Mouse (Mus musculus) hematopoietic stem cell, adult 5-6 weeks (primary cell): ENCODE measurements around the gene Fbln1. TPM values are rescaled to one million over a fixed set of nuclear protein-coding genes. Genes with fewer than 3 reads are reported as not detected.

ENCODE experiments used
- ATAC-seq, 2 experiments: fragments of 125-278 bp in 1 of 2; replicated peaks in 1 of 2; 2 replicates each; pipeline ENCODE4 v1.8.0; 2016 to 2017; ENCODE audit warnings: inconsistent platforms in 2 of 2, mild to moderate bottlenecking in 2 of 2, moderate number of reproducible peaks in 2 of 2, low read depth in 1 of 2, moderate TSS enrichment in 1 of 2; ENCODE audit not compliant: low FRiP score in 2 of 2, poor library complexity in 2 of 2, severe bottlenecking in 2 of 2, insufficient read depth in 1 of 2, low TSS enrichment in 1 of 2
- total RNA-seq: library from RNA; stranded (forward); fragments of 172-1452, 232-1000 nt; gene quantifications from 2 replicates; pipeline ENCODE4 v1.2.3, GENCODE M21; 2017

Fbln1 gene
- total RNA-seq, 1 experiment from 2014 or later, result 1.2 TPM

DNA sequence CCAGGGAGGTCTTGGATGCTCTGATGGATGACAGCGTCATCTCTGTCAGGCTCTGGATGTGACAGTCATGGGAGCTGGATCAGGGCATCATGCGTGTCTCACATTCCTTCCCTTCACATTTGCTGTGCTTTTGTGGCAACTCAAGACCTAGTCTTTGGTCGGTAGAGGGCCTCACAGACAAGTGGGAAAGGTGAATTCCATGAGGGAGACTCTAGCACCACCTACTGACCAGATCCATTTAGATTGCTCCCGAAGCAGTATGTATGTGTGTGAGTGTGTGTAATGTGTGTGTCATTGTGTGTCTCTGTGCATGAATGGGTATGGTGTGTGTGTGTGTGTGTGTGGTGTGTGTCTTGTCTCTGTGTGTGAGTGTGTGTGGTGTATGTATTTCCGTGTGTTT is 43.5 kb downstream of the Fbln1 start:
- ATAC-seq, result no peak

GRCm38 (mm10) chr15:85250436-85250835 is 44.7 kb downstream of the Fbln1 start:
- ATAC-seq, result peak; percentile 14 to 73; a peak in 2 of 4 replicates

DNA sequence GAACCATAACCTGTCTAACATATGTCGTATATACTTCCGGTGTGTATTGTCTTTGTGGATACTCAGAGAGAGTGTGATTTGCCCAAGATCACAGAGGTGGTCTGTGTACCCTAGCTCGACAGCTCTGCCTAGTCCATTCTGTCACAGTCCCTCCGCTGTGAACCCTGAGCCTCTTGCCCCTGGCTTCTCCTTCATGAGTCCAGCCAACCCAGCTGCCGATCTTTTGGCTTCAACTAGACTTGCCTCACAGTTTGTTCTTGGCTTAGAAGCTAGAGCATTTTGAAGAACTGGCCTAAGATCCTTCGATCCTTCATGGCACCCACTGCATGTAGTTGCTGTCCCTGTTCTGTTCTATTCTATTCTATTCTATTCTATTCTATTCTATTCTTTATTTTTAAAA is 46.7 kb downstream of the Fbln1 start:
- no peak for ATAC-seq

DNA sequence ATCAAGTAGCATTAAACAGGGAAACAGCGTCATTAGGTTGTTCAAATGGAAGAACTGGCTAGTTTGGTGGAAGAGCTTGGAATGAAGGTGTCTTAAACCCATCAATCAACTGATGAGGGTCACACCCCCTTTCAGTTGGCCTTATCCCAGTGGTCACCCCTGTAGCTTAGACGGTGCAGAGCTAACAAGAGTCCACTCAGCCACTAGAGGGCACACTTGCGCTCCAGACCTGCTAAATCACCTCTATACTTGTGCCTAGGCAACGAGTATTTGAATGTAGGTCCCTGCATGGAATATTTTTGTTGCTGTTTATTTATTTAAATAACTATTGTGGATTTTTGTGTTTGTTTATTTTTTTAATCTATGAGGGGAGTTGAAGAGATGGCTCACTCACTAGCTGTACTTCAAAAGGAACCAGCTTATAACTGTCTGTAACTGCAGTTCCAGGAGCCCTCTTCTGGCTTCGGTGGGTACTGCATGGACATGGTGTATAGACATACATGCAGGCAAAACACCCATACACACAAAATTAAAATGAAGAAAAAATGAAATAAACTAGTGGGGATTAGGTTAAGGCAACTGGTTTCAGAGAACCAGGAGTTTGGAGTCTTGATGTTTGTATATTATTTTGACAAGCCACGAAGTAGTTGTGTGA is 52.2 kb downstream of the Fbln1 start:
- ATAC-seq, result 0 out of 4 replicates have a peak, but pooled peaks have one; percentile 32 to 49

GRCm38 (mm10) chr15:85262805-85263204 is 57.1 kb downstream of the Fbln1 start:
- no peak for ATAC-seq

- ATAC-seq, result peak; percentile 56 to 63; a peak in 1 of 4 replicates
Observed at GRCm38 (mm10) chr15:85266729-85267434, 61.1 kb downstream of the Fbln1 start.

GRCm38 (mm10) chr15:85267891-85268290 is 62.1 kb downstream of the Fbln1 start:
- ATAC-seq, result no peak

GRCm38 (mm10) chr15:85272988-85273387 is 67.2 kb downstream of the Fbln1 start:
- ATAC-seq, result no peak

GRCm38 (mm10) chr15:85277221-85277620 is 71.5 kb downstream of the Fbln1 start:
- no peak for ATAC-seq

DNA sequence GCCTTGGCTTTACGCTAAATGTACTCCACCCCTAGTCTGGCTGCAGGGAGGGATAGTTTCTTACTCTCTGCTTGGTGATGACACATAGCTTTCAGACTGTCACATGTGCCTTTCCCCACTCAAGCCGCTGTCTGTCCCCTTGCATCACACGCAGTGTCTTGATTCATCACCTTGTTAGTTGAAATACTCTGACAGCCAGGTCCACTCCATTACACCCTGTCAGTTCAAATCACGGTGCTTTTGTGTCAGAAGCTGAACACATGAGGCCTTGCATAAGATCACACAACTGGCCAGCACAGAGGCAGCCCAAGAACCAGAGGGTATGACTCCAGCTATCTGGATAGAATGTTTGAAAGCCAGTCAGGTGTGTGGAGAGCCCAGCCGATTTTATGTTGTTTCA is 73.2 kb downstream of the Fbln1 start:
- no peak for ATAC-seq

GRCm38 (mm10) chr15:85282021-85282420 is 76.3 kb downstream of the Fbln1 start:
- ATAC-seq, result no peak

DNA sequence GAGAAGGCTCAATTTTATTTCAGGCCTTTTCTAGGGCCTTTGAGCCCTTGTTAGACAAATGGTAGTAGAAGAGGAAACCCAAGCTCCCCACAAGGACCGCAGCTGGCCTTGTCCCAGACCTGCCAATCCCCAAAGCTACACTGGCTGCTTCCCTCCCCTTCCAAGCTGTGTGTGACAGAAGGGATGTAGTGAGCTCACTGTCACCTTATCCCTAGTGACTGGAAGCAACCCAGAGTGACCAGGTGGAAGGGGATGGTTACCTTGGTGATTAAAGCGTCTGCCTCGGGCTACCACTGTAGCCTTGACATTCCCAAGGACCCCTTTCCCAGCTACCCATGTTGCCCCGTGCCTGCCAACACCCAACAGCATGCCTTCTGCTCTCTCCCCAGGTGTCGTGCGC is 78.9 kb downstream of the Fbln1 start:
- no peak for ATAC-seq

DNA sequence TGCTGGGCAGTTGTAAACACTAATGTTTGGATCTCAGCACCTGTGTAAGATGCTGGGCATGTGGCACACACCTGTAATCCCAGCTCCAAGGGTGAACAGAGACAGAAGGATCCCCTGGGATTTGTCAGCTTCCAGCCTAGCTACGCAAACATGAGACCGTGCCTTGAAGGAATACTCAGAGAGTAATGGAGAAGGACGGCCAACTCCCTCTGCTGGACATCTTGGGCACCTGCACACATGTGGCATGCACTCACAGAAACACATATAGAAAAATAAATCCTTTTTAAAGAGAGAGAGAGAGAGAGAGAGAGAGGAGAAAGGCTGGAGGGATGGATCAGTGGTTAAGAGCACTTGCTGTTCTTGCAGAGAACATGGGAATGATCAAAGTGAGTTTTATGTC is 88.9 kb downstream of the Fbln1 start:
- no peak for ATAC-seq

DNA sequence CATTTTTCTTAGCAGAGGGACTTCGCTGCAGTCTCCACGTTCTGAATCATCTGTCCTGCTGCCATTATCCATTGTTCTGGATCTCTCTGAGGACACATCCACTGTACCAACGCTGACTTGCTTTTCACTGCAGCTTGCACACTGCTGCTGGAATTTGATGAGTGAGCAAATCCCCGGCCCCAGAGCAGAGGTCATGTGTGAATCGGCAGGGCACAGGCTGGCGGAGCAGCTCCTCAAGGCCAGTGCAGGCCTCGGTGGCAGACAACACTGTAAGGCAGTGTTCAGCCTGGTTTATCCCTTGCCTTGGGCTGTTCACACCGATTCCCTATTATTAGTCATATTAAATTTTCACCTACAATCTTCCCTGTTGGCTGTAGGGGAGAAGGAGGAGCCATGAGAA is 89.8 kb downstream of the Fbln1 start:
- no peak for ATAC-seq

GRCm38 (mm10) chr15:85295977-85296376 is 90.2 kb downstream of the Fbln1 start:
- no peak for ATAC-seq

GRCm38 (mm10) chr15:85296538-85296937 is 90.8 kb downstream of the Fbln1 start:
- no peak for ATAC-seq

GRCm38 (mm10) chr15:85298167-85298781 is 92.5 kb downstream of the Fbln1 start:
- no peak for ATAC-seq

DNA sequence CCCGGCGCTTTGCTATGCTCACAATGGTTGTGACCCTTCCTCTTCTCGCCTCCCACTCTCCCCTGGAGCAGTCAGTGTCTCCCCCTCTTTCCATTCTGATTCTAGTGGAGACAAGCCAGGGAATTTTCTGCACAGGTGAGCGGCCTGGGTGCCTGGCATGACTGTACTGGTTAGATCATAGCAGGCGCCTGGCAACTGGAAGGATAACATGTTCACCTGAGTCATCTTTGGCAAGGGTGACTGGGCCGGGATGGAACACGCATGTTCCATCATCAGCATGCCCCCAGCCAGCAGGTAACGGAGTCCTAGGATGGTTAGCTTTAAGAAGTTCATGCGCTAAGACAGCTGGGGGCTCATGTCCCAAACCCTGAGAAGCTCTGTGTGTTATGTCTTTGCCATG is 93.2 kb downstream of the Fbln1 start:
- no peak for ATAC-seq
